Mouse (Mus musculus): ENCODE measurements around the gene Tob1.

DNA sequence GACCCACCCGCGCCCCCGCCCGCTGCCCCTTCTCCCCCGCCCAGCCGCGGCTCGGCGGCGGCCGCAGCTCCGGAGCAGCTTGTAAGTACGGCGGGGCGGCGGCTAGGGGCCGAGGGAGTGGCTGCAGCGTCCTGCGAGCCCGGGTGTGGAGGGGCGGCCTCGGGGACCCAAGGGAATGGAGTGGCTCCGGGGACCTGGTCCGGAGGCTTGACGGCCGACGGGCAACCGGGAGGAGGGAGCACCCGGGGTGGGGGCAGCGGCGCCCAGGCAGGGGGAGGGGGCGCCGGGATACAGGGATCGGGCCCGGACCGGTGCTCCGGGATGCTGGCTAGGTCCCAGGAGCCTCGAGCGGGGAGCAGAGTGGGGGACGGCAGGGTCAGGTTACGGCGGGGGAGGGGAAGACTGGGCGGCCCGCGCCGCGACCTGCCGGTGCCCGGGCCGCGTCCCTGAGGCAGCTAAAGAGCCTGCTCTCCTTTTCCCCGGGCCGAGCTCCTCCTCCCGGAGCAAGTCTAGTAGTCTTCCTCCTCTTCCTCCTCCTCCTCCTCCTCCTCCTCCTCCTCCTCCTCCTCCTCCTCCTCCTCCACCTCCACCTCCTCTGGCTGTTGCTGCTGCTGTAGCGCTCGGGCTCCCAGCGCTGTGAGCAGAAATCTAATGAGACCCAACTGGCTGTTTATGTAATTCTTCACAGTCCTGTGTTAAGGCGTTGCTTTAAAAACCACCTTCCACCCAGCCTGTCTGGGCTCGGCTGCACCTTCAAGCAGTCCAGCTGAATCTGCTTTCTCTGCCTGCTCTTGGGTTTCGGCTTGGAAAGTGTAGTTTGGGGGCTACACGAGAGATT, 616 bp downstream of the Tob1 start:
- no peak for TF ChIP-seq POLR2A (IDR thresholded peaks at IDR 0.05; ENCODE audit: control insufficient read depth, extremely low read depth, insufficient read depth, low read length, poor library complexity)
- TF ChIP-seq CTCF (IDR thresholded peaks at IDR 0.05; ENCODE audit: borderline replicate concordance, control insufficient read depth, extremely low read depth, insufficient read depth, low read length, poor library complexity), result no peak
